Mouse (Mus musculus) C2C12 (cell line): ENCODE measurements around the gene Ttll8. TPM values are rescaled to one million over a fixed set of nuclear protein-coding genes. Genes with fewer than 3 reads are reported as not detected.

Experiments used
- H3K27me3 ChIP-seq: one replicate; pipeline ENCODE4 v1.6.1; 2011; ENCODE audit not compliant: control insufficient read depth, insufficient read depth, insufficient read length
- H3K36me3 ChIP-seq: one replicate; pipeline ENCODE4 v1.6.1; 2011; ENCODE audit not compliant: control insufficient read depth, insufficient read depth
- H3K4me3 ChIP-seq: one replicate; pipeline ENCODE4 v1.5.1; 2011; ENCODE audit warnings: mild to moderate bottlenecking, control low read depth; ENCODE audit not compliant: poor library complexity, insufficient read depth, severe bottlenecking
- H3K79me2 ChIP-seq: one replicate; pipeline ENCODE4 v1.6.1; 2011; ENCODE audit not compliant: control insufficient read depth, insufficient read depth
- H3K79me3 ChIP-seq: one replicate; pipeline ENCODE4 v1.6.1; 2011; ENCODE audit warnings: low read depth, control low read depth
- H3ac ChIP-seq: one replicate; pipeline ENCODE3; 2011; ENCODE audit warnings: low read depth; ENCODE audit not compliant: control insufficient read depth, insufficient read length
- CEBPB ChIP-seq: IDR thresholded peaks from one replicate; pipeline ENCODE4 v1.6.1; 2011; ENCODE audit warnings: low read depth, mild to moderate bottlenecking, control low read depth, moderate library complexity
- CTCF ChIP-seq: IDR thresholded peaks from one replicate; pipeline ENCODE4 v1.5.1; 2011; ENCODE audit not compliant: control insufficient read depth, insufficient read depth, insufficient read length
- FOSL1 ChIP-seq: IDR thresholded peaks from one replicate; pipeline ENCODE4 v1.8.0; 2011; ENCODE audit warnings: mild to moderate bottlenecking, low read length; ENCODE audit not compliant: poor library complexity, insufficient read depth, severe bottlenecking
- MAX ChIP-seq: IDR thresholded peaks from one replicate; pipeline ENCODE4 v1.6.1; 2011; ENCODE audit warnings: mild to moderate bottlenecking, control low read depth
- MYOD1 ChIP-seq: IDR thresholded peaks from one replicate; pipeline ENCODE4 v1.6.1; 2011; ENCODE audit warnings: low read depth; ENCODE audit not compliant: control insufficient read depth, insufficient read length
- MYOG ChIP-seq: IDR thresholded peaks from one replicate; pipeline ENCODE4 v1.6.1; 2011; ENCODE audit not compliant: control insufficient read depth, insufficient read length; ENCODE audit errors: extremely low read depth
- USF1 ChIP-seq: IDR thresholded peaks from one replicate; pipeline ENCODE4 v1.6.1; 2011; ENCODE audit warnings: low read depth, mild to moderate bottlenecking, control low read depth, moderate library complexity
- polyA plus RNA-seq: library from polyadenylated mRNA; unstranded; fragments of >200 nt; fragmentation: generic; extraction: Trizol; gene quantifications from one replicate; pipeline ENCODE4 v1.2.1, GENCODE M21; 2012; ENCODE audit warnings: missing spikeins

The Ttll8 gene
- polyA plus RNA-seq, 1 experiment = not detected

DNA sequence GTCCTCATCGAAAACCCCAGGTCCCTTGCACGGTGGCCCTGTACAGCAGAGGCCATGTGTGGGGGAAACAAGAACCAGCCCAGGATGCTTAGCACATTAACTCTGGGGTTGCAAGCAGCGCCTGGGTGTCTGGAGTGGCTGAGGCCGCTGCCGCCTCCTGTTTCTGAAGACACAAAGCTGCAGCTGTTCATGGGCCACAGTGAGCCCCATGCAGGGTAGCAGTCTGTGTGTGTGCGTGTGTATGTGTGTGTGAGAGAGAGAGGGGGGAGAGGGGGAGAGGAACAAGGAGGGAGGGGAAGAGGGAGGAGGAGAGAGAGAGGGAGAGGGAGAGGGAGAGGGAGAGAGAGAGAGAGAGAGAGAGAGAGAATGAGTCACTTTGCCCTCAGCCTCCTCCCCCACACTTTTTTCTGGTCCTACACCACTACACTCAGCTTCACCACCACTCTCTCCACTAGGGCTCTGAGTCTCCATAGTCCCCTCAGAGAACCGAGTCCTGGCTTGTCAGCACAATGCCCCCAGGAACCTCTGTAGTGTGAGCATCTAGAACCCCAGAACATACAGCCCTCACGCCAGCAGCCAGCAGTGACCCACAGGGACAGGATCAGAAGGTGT, 110.6 kb downstream of the Ttll8 start:
- Histone ChIP-seq H3ac (peak overlapping the region; percentile 36), H3K4me3 (no peak overlapping the region), H3K79me2 (no peaks in the 10 kb centered on the region), H3K79me3 (no peaks in the 10 kb centered on the region), H3K27me3 (no peaks in the 10 kb centered on the region), H3K36me3 (no peaks in the 10 kb centered on the region)
- TF ChIP-seq USF1 = no peak
- peak; percentile 48 for TF ChIP-seq FOSL1
- peak; percentile 84 for TF ChIP-seq MYOD1
- no peak for TF ChIP-seq CEBPB

- H3K79me3 ChIP-seq = no peaks in the 10 kb centered on the region
- no peaks in the 10 kb centered on the region for H3K27me3 ChIP-seq
- H3ac ChIP-seq = no peak overlapping the region
- H3K79me2 ChIP-seq = no peaks in the 10 kb centered on the region
- TF ChIP-seq MYOD1 (no peak), MYOG (no peak), CTCF (no peak), USF1 (no peak), MAX (no peak), CEBPB (no peak), FOSL1 (no peak)
- H3K36me3 ChIP-seq = no peaks in the 10 kb centered on the region
- no peak overlapping the region for H3K4me3 ChIP-seq
Observed at GRCm38 (mm10) chr15:88842300-88842673, 111.9 kb downstream of the Ttll8 start.

DNA sequence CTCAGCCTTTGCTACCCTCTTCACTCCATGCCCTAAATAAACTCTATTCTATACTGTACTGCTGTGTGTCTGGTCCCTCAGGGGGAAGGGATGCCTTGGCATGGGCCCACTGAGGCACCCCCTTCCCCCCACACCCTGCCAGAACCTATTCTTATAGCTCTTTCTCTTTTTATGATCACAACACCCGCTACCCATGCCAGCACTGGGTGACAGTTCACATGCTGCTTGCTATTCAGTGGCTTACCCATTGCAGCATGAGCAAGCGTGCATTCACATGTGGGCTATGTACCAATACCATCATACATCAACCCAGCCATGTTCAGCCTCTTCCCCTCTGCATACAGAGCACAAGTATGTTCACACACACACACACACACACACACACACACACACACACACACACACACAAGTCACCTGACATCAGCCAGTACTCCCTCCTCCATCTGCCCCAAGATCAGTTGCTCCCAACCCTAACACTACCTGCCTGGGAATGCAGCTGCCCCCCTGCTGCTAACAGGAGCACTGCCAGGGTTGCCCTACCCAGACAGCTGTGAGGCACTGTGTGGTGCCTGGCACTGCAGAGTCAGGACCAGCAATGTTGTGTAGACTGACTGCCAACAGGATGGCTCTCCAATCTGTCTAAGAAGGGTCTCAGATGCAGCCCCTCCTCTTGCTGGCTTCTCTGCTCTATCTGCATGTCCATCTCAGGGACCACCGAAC, 112.5 kb downstream of the Ttll8 start:
- Histone ChIP-seq H3K4me3 (no peak overlapping the region), H3K79me2 (no peaks in the 10 kb centered on the region), H3K79me3 (no peaks in the 10 kb centered on the region), H3ac (no peak overlapping the region), H3K27me3 (no peaks in the 10 kb centered on the region), H3K36me3 (no peaks in the 10 kb centered on the region)
- TF ChIP-seq FOSL1 = no peak
- TF ChIP-seq MYOD1 = no peak
- no peak for TF ChIP-seq MAX
- no peak for TF ChIP-seq USF1
- no peak for TF ChIP-seq CEBPB
- TF ChIP-seq MYOG = no peak
- no peak for TF ChIP-seq CTCF

DNA sequence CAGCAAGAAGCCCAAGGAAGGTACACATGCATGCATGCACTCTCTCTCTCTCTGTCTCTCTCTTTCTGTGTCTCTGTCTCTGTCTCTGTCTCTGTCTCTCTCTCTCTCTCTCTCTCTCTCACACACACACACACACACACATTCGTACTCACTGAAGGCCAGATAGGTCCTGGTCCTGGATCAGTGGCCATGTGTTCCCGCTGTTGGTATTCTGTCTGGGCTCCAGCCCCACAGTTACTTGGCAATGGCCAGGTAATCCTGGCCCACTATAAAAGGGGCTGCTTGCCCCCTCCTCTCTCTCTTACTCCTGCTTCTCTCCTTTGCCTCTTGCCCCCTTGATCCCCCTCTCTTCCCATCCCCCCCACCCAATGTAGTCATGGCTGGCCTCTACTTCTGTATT, 113.1 kb downstream of the Ttll8 start:
- H3K27me3 ChIP-seq = no peaks in the 10 kb centered on the region
- H3K4me3 ChIP-seq = no peak overlapping the region
- no peaks in the 10 kb centered on the region for H3K79me2 ChIP-seq
- no peaks in the 10 kb centered on the region for H3K79me3 ChIP-seq
- TF ChIP-seq CEBPB (no peak), CTCF (no peak), MYOD1 (no peak), MAX (no peak), MYOG (no peak), USF1 (no peak), FOSL1 (no peak)
- H3ac ChIP-seq = no peak overlapping the region
- no peaks in the 10 kb centered on the region for H3K36me3 ChIP-seq

Other genes with a start within 250 kb of the Ttll8 start
- gene Brd1, start 220.2 kb downstream of the Ttll8 start, polyA plus RNA-seq = 23.8 TPM
- gene Zbed4, start 202.8 kb downstream of the Ttll8 start, polyA plus RNA-seq = 9.6 TPM
- 14.2 TPM for gene Alg12, start 135.1 kb downstream of the Ttll8 start, polyA plus RNA-seq
- 107 TPM for gene Creld2, start 134.8 kb downstream of the Ttll8 start, polyA plus RNA-seq
- 68.3 TPM for gene Pim3, start 92.2 kb downstream of the Ttll8 start, polyA plus RNA-seq
- gene Mlc1, start 24.6 kb upstream of the Ttll8 start, polyA plus RNA-seq = 0.02 TPM
- gene Mov10l1, start 28.5 kb upstream of the Ttll8 start, polyA plus RNA-seq = not detected
- gene Panx2, start 105.3 kb upstream of the Ttll8 start, polyA plus RNA-seq = not detected
- 74.1 TPM for gene Trabd, start 120.7 kb upstream of the Ttll8 start, polyA plus RNA-seq
- gene Selenoo, start 134.7 kb upstream of the Ttll8 start, polyA plus RNA-seq = 13.7 TPM
- gene Tubgcp6, start 168.7 kb upstream of the Ttll8 start, polyA plus RNA-seq = 19.0 TPM
- 15.0 TPM for gene Hdac10, start 174.3 kb upstream of the Ttll8 start, polyA plus RNA-seq
- gene Mapk12, start 186.3 kb upstream of the Ttll8 start, polyA plus RNA-seq = 30.5 TPM
- 14.9 TPM for gene Mapk11, start 195.2 kb upstream of the Ttll8 start, polyA plus RNA-seq
- 206 TPM for gene Plxnb2, start 226.4 kb upstream of the Ttll8 start, polyA plus RNA-seq
- 2.1 TPM for gene Dennd6b, start 242.1 kb upstream of the Ttll8 start, polyA plus RNA-seq